Mouse (Mus musculus) lung, adult 2 months (tissue): ENCODE results near the gene Dock4. TPM values are rescaled to one million over a fixed set of nuclear protein-coding genes. Genes with fewer than 3 reads are reported as not detected.

Experiments
- DNase-seq: peaks from one replicate; pipeline ENCODE4 v3.0.0; 2022
- H3K4me1 ChIP-seq: fragments of 200-500 bp; 2 replicates; pipeline ENCODE4 v1.6.1; 2011; ENCODE audit warnings: low read length; ENCODE audit not compliant: control insufficient read depth, insufficient read depth
- H3K4me3 ChIP-seq: fragments of 200-500 bp; replicated peaks from 2 replicates; pipeline ENCODE3; 2011; ENCODE audit warnings: low read depth, mild to moderate bottlenecking, control low read depth, low read length; ENCODE audit errors: extremely low read depth
- CTCF ChIP-seq: fragments of 200-500 bp; IDR thresholded peaks from 2 replicates; pipeline ENCODE4 v1.5.1; 2011; ENCODE audit warnings: mild to moderate bottlenecking, low read length, control low read depth; ENCODE audit not compliant: insufficient read depth
- POLR2A ChIP-seq: fragments of 200-500 bp; IDR thresholded peaks from 2 replicates; pipeline ENCODE4 v1.6.1; 2011; ENCODE audit warnings: low read depth, mild to moderate bottlenecking, control low read depth, low read length, borderline replicate concordance; ENCODE audit errors: extremely low read depth
- WGBS: fragments of 180-500 bp; shearing (Covaris S2); methylation state at CpG from one replicate; pipeline ENCODE4 v1.1.7; 2018; 5-methylcytosine and 5-hydroxymethylcytosine counted together
- polyA plus RNA-seq: library from polyadenylated mRNA; depleted of rRNA; stranded (reverse); fragments of >200 nt; gene quantifications from 2 replicates; pipeline ENCODE4 v1.2.3, GENCODE M21; 2012

The Dock4 gene
- polyA plus RNA-seq, 1 experiment = 21.9 TPM

DNA sequence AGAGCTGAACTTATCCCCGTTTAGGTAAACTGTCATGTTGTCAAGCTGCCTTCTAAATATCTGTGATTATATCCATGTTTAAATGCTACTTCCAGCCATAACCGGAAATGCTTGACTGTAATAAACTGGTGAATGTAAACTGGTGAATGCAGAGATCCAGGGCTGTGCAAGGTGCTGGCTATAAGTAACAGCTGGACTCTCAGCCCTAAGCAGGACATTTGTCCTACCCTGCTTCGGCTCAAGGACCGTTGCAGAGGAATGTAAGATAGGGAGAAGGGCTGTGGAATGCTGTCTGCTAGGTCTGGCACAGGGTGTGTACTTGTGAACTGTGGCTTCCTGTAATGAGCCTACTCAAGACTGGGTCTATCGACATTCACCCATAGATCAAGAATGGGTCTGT lies 377.9 kb downstream of the Dock4 start:
- DNase-seq = no peak
- H3K4me1 ChIP-seq = no peaks in the 10 kb centered on the region
- H3K4me3 ChIP-seq = no peak overlapping the region
- TF ChIP-seq POLR2A (no peak), CTCF (no peak)
- 55% methylated on average over 5 of the region's 5 CpGs for WGBS

DNA sequence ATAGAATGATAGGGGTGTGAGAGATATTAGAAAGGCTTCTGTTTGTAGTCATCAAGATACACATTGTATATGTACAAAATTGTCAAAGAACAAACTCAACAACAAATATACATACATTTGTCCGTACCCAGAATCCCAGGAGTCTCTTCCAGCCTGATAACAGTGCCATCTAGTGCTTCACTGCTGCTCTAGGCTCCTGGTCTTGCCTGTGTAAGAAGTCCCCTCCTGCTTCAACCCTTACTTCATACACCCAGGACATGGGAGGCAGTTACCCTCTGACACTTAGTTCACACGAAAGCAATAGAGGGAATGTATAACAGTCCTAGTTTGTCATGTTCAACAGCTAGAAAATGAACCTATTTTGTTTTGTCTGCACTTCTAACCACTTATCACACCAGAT lies 378.5 kb downstream of the Dock4 start:
- 70% methylated on average over 2 of the region's 2 CpGs for WGBS
- no peak for DNase-seq
- no peaks in the 10 kb centered on the region for H3K4me1 ChIP-seq
- no peak overlapping the region for H3K4me3 ChIP-seq
- TF ChIP-seq CTCF (0 out of 2 replicates have a peak, but pooled peaks have one; percentile 9), POLR2A (no peak)

- TF ChIP-seq CTCF = no peak
- no peak for TF ChIP-seq POLR2A
- DNase-seq = no peak
- Histone ChIP-seq H3K4me3 (no peak overlapping the region), H3K4me1 (no peaks in the 10 kb centered on the region)
- 67% methylated on average over 5 of the region's 5 CpGs for WGBS
These were observed 380.2 kb downstream of the Dock4 start for GRCm38 (mm10) chr12:40825935-40826460.

DNA sequence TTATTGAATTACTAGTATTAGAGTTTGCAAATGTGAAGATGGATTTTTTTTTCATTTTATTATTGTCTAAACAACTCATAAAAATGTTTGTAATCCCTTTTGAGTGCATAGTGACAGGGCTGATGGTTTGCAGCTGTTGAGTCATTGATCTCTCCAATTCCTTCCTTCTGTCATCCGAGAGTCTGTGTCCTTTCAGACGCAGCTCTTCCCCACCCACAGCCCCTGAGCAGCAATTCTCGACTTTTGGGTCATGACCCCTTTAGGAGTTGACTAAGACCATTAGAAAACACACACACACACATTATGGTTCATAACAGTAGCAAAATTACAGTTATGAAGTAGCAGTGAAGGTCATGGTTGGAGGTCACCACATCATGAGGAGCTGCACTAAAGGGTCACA lies 380.7 kb downstream of the Dock4 start:
- DNase-seq = no peak
- H3K4me1 ChIP-seq = no peaks in the 10 kb centered on the region
- H3K4me3 ChIP-seq = no peak overlapping the region
- WGBS = 57% methylated on average over 3 of the region's 3 CpGs
- TF ChIP-seq POLR2A (no peak), CTCF (no peak)

DNA sequence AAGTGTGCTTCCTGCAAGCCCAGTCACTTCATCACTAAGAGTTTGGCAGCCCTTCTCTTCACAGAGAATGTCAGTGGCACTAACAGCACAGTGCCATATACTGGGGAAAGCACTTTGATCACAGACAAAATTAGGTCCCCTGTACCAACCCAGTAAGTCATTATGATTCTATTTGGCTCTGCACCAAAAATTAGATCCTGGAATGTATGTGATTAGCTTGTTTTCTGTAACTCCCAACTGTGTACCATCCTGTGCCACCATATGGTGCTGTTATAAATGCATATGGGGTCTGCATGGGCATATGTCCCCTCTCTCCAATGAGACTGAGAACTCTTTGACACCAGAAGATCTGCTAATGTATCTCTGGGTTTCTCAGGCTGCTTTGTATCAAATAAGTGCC lies 382.3 kb downstream of the Dock4 start:
- H3K4me3 ChIP-seq = no peak overlapping the region
- no peak for DNase-seq
- H3K4me1 ChIP-seq = no peaks in the 10 kb centered on the region
- TF ChIP-seq POLR2A (no peak), CTCF (no peak)

DNA sequence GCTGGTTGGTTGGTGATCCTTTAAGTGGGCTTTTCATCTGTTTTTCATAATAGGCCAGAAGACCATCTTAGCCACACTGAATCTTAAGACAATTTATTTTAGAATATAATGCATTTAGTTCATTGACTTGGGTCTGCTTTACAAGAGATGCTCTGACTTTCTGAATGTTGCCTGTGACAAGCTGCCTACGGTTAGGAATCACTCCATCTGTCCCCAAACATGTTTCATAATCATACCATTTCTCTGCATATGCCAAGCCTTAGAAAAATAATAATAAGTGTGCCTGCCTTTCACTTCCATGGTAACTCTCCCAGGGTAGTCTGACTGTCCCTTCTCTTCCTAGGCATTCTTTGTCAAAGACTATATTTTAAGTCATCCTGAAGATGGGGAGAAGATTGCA lies 383.5 kb downstream of the Dock4 start:
- WGBS = 86% methylated on average over 1 of the region's 1 CpGs
- H3K4me1 ChIP-seq = no peaks in the 10 kb centered on the region
- DNase-seq = no peak
- TF ChIP-seq CTCF = no peak
- no peak overlapping the region for H3K4me3 ChIP-seq

DNA sequence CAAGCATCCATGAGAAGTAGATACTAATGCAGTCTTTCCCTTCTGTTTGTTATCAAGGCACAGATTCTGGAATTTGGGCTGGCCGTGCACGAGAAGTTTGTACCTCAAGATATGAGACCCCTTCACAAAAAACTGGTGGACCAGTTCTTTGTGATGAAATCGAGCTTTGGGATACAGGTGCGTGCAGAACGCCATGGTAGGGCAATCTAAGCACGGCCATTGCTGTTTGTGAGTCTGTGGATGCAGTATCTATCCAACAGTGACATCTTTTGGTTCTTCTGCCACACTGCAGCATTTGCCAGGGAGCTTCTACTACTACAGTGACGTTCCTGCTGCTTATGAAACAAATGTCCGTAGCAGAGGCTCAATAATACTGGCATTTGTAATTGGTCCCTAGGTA lies 386.4 kb downstream of the Dock4 start:
- H3K4me1 ChIP-seq = no peaks in the 10 kb centered on the region
- TF ChIP-seq CTCF (peak; percentile 24; the same call in 1 of the 2 replicates), POLR2A (no peak)
- WGBS = 65% methylated on average over 8 of the region's 8 CpGs
- H3K4me3 ChIP-seq = no peak overlapping the region
- DNase-seq = no peak

DNA sequence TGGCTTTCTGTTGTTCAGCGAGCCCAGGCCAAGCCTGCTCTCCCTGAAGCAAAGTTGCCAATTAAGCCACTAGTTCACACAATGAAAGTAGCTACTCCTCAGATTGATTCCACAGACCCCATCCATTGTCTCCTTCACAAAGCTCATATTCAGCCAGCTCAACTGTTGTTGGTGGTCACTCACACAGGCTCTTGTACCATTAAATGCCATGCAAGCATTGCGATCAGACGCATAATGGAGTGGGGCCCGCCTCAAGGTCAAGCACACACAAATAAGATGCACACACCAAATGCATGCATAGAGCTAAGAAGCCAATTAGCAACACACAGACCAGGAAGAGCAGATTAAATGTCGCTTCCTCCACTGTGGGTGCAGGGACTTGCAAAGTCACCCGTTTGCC lies 391.2 kb downstream of the Dock4 start:
- TF ChIP-seq CTCF (no peak), POLR2A (no peak)
- no peak for DNase-seq
- 90% methylated on average over 6 of the region's 6 CpGs for WGBS
- no peak overlapping the region for H3K4me3 ChIP-seq
- no peaks in the 10 kb centered on the region for H3K4me1 ChIP-seq

- Histone ChIP-seq H3K4me1 (no peaks in the 10 kb centered on the region), H3K4me3 (no peak overlapping the region)
- TF ChIP-seq POLR2A (no peak), CTCF (peak; percentile 92)
- WGBS = 3% methylated on average over 8 of the region's 8 CpGs
- peak; percentile 43 for DNase-seq
These were observed 392.0 kb downstream of the Dock4 start for GRCm38 (mm10) chr12:40837597-40838337.

GRCm38 (mm10) chr12:40838338-40838695 lies 392.6 kb downstream of the Dock4 start:
- TF ChIP-seq POLR2A = no peak
- Histone ChIP-seq H3K4me1 (no peaks in the 10 kb centered on the region), H3K4me3 (no peak overlapping the region)
- 76% methylated on average over 2 of the region's 2 CpGs for WGBS
- no peak for DNase-seq
